Mouse (Mus musculus) testis, postnatal 14 days (tissue): ENCODE results near the gene 9930111J21Rik2.
"Not testable (repeated sequence)": the region's sequence is repeated elsewhere in the genome, so short reads cannot be mapped to it uniquely, and the experiment has no call there.

Source experiments
- DNase-seq: peaks from one replicate; pipeline ENCODE4 v3.0.0; 2021; ENCODE audit warnings: low spot score

The 9930111J21Rik2 gene

GRCm38 (mm10) chr11:48974686-48975085 is 76.4 kb downstream of the 9930111J21Rik2 start:
- not testable (repeated sequence) for DNase-seq
